Mouse (Mus musculus): ENCODE results near the gene Coq4. TPM values are rescaled to one million over a fixed set of nuclear protein-coding genes. Genes with fewer than 3 reads are reported as not detected.
"Not testable (repeated sequence)": the region's sequence is repeated elsewhere in the genome, so short reads cannot be mapped to it uniquely, and the experiment has no call there.

Coq4 gene
- polyA plus RNA-seq, 1 experiment, result 11.9 TPM

DNA sequence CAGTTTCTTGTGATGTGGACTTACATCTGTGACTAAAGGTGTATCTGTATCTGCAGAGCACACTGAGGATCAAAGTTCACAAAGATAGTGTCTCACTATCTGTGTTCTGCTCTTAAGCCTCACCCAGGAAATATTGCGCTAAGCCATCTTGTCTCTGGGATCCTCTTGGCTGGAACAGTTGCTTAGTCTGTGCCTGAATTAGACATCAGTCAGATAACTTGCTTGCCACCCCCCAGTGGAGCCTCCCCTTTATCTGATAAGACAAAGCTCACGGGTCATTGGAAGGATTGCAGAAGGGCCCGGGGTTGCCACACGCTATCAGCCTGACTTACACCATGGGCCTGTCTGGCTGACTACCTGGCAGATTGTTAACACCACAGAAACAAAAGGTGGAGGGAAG, 14.0 kb upstream of the Coq4 start:
- TF ChIP-seq POLR2A (IDR thresholded peaks at IDR 0.05; ENCODE audit: borderline replicate concordance, control insufficient read depth, low read depth, low read length) (no peak), CTCF (IDR thresholded peaks at IDR 0.05; ENCODE audit: control insufficient read depth, insufficient read depth, low read length) (no peak)
- Histone ChIP-seq H3K27ac (ENCODE audit: control insufficient read depth, insufficient read depth, low read depth, low read length, poor library complexity) (peak overlapping the region; percentile 96), H3K4me1 (ENCODE audit: control insufficient read depth, insufficient read depth, low read length) (peaks cover 7% of the 10 kb centered on the region; the same call in 1 of the 2 replicates), H3K4me3 (replicated peaks; ENCODE audit: control insufficient read depth, low read depth, low read length) (no peak overlapping the region)
- WGBS, result 35% methylated on average over 4 of the region's 4 CpGs

DNA sequence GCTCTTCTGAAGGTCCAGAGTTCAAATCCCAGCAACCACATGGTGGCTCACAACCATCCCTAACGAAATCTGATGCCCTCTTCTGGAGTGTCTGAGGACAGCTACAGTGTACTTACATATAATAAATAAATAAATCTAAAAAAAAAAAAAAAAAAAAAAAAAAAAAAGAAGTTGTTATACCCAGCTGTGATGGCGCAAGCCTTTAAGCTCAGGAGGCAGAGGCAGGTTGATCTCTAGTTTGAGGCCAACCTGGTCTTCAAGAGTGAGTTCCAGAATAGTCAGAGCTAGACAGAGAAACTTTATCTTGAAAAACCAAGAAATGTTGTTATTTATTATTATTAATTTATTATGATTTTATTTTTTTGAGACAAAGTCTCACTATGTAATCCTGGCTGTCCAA, 6.0 kb upstream of the Coq4 start:
- WGBS, result 90% methylated on average over 2 of the region's 2 CpGs
- H3K4me3 ChIP-seq (replicated peaks; ENCODE audit: control insufficient read depth, low read depth, low read length); H3K4me1 ChIP-seq (ENCODE audit: control insufficient read depth, insufficient read depth, low read length); H3K27ac ChIP-seq (ENCODE audit: control insufficient read depth, insufficient read depth, low read depth, low read length, poor library complexity): not testable (repeated sequence)

DNA sequence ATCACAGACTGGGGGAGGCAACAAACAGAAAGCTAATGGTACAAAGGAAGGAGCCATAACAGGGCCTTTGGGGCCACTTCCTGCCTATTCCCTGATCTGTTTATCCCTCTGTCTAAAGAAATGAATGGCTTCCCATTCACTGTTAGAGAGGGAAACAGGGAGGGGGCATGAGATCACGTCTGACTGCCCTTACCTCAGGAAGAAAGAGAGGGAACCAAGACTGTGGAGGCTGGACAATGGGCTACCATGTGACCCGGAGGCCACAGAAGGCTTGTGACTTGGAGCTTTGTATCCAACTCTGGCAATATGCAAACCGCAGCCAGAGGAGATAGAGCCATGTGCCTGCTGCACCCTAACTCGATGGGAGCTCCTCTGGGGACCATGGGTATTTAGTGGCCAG, 3.0 kb upstream of the Coq4 start:
- TF ChIP-seq CTCF (IDR thresholded peaks at IDR 0.05; ENCODE audit: control insufficient read depth, insufficient read depth, low read length) (no peak), POLR2A (IDR thresholded peaks at IDR 0.05; ENCODE audit: borderline replicate concordance, control insufficient read depth, low read depth, low read length) (no peak)
- WGBS, result 59% methylated on average over 4 of the region's 4 CpGs

DNA sequence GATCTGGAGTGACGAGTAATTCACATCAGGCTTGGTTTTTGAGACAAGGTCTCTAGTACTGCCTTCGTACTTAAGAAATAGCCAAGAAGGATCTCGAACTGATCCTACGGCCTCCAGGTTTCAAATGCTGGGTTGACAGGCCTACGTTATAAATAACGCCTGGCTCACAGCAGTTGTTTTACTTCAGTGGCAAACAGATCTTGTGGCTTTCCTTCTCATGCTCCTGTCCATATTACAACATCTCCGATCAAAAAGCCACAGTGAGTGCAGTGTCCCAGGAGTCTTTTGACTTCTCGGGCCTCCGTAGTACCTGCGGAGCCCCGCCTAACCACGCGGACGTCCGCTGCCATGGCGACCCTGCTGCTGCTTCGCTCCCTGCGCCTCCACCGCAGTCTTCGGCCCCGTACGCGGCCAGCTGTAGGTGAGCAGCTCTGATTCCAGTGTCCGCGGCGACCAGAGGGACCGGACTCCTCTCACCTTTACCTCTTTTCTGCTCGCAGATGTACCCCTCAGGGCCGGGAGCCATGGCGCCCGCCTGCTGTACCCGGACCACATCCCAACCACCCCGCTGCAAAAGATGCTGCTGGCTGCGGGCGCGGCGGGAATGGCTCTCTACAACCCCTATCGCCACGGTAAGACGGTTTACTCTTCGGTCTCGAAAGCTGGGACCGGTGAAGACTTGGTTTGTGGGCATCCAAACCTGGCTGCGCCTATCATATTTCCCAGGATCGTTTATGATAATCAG, 816 bp downstream of the Coq4 start, which contains the start of gene Trub2:
TSS of gene Trub2 (minus strand) at position 566 of the 745 bp plus-strand sequence.
- TF ChIP-seq POLR2A (IDR thresholded peaks at IDR 0.05; ENCODE audit: borderline replicate concordance, control insufficient read depth, low read depth, low read length) (0 out of 2 replicates have a peak, but pooled peaks have one; percentile 29), CTCF (IDR thresholded peaks at IDR 0.05; ENCODE audit: control insufficient read depth, insufficient read depth, low read length) (no peak)

More for the DNA sequence above, 3.0 kb upstream of the Coq4 start:
- H3K4me3 ChIP-seq (replicated peaks; ENCODE audit: control insufficient read depth, low read depth, low read length), result no peak overlapping the region
- no peak overlapping the region for H3K27ac ChIP-seq (ENCODE audit: control insufficient read depth, insufficient read depth, low read depth, low read length, poor library complexity)
- no peaks in the 10 kb centered on the region for H3K4me1 ChIP-seq (ENCODE audit: control insufficient read depth, insufficient read depth, low read length)

DNA sequence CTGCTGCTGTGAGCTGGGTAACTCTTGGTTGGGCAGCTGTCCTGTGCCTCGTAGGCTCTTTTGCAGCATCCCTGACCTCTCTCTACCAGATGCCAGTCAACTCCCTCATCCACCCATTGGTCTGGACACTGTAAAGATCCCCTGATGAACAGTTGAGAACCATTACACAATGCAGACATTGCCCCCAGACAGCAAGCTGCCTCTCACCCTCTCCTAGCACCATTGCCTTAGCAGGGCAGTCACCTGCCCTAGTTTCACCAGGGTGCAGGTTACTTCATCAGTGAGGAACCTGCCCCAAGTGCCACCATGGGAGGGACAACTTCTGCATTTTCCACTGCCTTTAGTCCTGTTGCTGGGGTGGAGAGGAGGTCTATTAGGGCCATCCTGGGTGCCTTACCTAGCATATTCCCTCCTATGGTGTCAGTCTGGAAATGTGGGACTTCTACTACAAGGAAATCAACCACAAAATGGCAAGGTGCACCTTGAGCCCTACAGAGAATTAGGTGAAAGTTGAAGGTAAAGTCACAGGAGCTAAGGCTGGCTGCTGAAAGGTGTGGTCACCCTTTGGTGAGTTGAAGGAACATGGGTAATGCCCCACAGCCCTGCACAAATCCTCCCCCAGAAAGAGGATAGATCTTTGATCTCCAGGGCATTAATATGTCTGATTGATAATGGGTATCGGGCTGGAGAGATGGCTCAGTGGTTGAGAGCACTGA, 5.6 kb downstream of the Coq4 start:
- H3K4me1 ChIP-seq (ENCODE audit: control insufficient read depth, insufficient read depth, low read length), result peaks cover 2% of the 10 kb centered on the region; the same call in 1 of the 2 replicates
- H3K27ac ChIP-seq (ENCODE audit: control insufficient read depth, insufficient read depth, low read depth, low read length, poor library complexity), result peak overlapping the region; percentile 80
- H3K4me3 ChIP-seq (replicated peaks; ENCODE audit: control insufficient read depth, low read depth, low read length), result no peak overlapping the region
- WGBS, result 91% methylated on average over 2 of the region's 2 CpGs
- TF ChIP-seq CTCF (IDR thresholded peaks at IDR 0.05; ENCODE audit: control insufficient read depth, insufficient read depth, low read length) (no peak), POLR2A (IDR thresholded peaks at IDR 0.05; ENCODE audit: borderline replicate concordance, control insufficient read depth, low read depth, low read length) (no peak)

More for the DNA sequence above, 816 bp downstream of the Coq4 start, which contains the start of gene Trub2:
- under 1% methylated on average over 45 of the region's 45 CpGs for WGBS
- Histone ChIP-seq H3K27ac (ENCODE audit: control insufficient read depth, insufficient read depth, low read depth, low read length, poor library complexity) (peak within 1 kb of the TSS; percentile 70), H3K4me3 (replicated peaks; ENCODE audit: control insufficient read depth, low read depth, low read length) (peak within 1 kb of the TSS; percentile 88), H3K4me1 (ENCODE audit: control insufficient read depth, insufficient read depth, low read length) (no peaks in the 10 kb centered on the region; the same call in 1 of the 2 replicates)

DNA sequence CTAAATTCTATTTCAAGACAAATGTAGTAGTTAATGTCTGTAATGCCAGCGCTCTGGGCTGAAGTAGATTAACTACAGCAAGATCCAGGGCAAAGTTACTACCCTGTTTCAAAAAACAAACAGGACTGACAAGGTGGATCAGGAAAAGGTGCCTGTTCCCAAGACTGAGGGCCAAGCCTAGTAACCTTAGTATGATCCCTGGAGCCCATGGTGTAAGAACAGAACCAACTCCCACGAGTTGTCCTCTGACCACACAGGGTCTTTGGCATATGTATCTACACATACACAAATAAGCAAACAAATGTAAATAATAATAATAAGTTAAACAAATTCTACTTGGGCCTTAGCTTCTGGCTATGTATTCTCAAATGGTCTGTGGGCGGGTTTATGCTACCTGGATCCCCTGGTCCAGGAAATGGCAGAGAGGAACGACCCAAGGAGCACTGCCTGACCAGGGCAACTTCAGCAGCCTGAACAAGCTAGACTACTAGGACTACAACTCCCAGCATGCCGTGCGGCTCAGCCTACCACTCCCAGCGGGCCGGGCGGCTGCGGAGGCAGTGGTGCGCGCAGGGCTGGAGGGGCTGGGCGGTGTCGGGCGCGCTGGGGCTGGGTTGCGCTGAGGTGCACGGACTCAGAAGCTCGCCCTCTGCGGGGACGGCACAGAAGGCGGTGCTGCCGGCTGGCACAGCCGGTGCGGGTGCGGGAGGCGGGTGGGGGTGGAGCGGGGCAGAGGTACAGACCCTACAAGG, 15.0 kb downstream of the Coq4 start, which contains the start of gene Slc27a4:
TSS of gene Slc27a4 (plus strand) at position 560 of the 752 bp plus-strand sequence.
- H3K27ac ChIP-seq (ENCODE audit: control insufficient read depth, insufficient read depth, low read depth, low read length, poor library complexity), result peak within 1 kb of the TSS; percentile 75
- H3K4me1 ChIP-seq (ENCODE audit: control insufficient read depth, insufficient read depth, low read length), result no peaks in the 10 kb centered on the region
- peak within 1 kb of the TSS; percentile 76 for H3K4me3 ChIP-seq (replicated peaks; ENCODE audit: control insufficient read depth, low read depth, low read length)
- TF ChIP-seq CTCF (IDR thresholded peaks at IDR 0.05; ENCODE audit: control insufficient read depth, insufficient read depth, low read length) (0 out of 2 replicates have a peak, but pooled peaks have one; percentile 1), POLR2A (IDR thresholded peaks at IDR 0.05; ENCODE audit: borderline replicate concordance, control insufficient read depth, low read depth, low read length) (peak; percentile 50; the same call in 1 of the 2 replicates)
- 3% methylated on average over 28 of the region's 28 CpGs for WGBS

DNA sequence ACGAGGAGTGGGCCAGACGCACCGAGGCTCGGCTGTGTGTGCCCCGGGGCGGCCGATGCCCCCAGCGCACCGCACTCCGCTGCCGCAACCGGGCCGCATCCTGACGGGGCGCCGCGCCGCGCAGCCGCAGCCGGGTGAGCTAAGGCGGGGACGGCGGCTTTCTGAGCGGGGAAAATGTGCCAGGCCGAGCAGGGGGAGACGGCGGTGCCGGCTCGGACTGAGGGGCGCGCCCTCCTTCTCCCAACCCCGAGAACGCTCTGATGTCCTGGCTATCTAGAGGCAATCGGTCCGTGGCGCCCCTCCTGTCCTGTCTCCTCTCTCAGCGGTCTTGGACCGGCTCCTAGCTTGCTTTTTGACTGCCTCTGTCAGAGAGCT, 15.5 kb downstream of the Coq4 start:
- no peak for TF ChIP-seq CTCF (IDR thresholded peaks at IDR 0.05; ENCODE audit: control insufficient read depth, insufficient read depth, low read length)
- no peak for TF ChIP-seq POLR2A (IDR thresholded peaks at IDR 0.05; ENCODE audit: borderline replicate concordance, control insufficient read depth, low read depth, low read length)
- H3K4me3 ChIP-seq (replicated peaks; ENCODE audit: control insufficient read depth, low read depth, low read length), result peak overlapping the region; percentile 76
- WGBS, result under 1% methylated on average over 39 of the region's 39 CpGs
- no peaks in the 10 kb centered on the region for H3K4me1 ChIP-seq (ENCODE audit: control insufficient read depth, insufficient read depth, low read length)
- H3K27ac ChIP-seq (ENCODE audit: control insufficient read depth, insufficient read depth, low read depth, low read length, poor library complexity), result peak overlapping the region; percentile 75

DNA sequence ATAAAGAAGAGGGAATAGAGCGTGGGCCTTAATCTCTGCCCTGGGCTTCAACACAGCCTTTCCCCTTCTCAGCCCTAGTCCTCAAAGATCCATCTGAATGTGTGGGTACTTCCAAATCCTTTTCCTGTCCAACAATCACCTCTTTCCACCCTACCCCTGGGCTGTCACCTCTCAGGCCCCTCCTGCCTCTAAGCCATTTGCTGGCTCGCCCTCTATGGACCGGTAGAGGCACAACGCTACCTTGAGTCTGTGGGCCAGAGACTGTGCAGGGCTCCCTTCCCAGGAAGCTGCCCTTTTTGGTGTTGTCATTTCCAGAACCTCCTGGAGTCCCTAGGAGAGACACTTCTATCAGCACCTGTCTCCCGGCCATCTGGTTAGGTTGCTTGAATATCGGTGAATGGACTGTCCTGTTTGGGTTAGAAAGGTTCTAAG, 16.1 kb downstream of the Coq4 start:
- 33% methylated on average over 6 of the region's 6 CpGs for WGBS
- TF ChIP-seq POLR2A (IDR thresholded peaks at IDR 0.05; ENCODE audit: borderline replicate concordance, control insufficient read depth, low read depth, low read length) (no peak), CTCF (IDR thresholded peaks at IDR 0.05; ENCODE audit: control insufficient read depth, insufficient read depth, low read length) (peak; percentile 53; the same call in 1 of the 2 replicates)
- Histone ChIP-seq H3K27ac (ENCODE audit: control insufficient read depth, insufficient read depth, low read depth, low read length, poor library complexity) (no peak overlapping the region), H3K4me3 (replicated peaks; ENCODE audit: control insufficient read depth, low read depth, low read length) (peak overlapping the region; percentile 76), H3K4me1 (ENCODE audit: control insufficient read depth, insufficient read depth, low read length) (no peaks in the 10 kb centered on the region)
